Mouse (Mus musculus): ENCODE results near the gene Vmn1r86. TPM values are rescaled to one million over a fixed set of nuclear protein-coding genes. Genes with fewer than 3 reads are reported as not detected.

Vmn1r86 gene
- polyA plus RNA-seq, 1 experiment = not detected

GRCm38 (mm10) chr7:13056913-13057700, 62.6 kb downstream of the Vmn1r86 start:
- DNase-seq = no peak
- H3K4me3 ChIP-seq (replicated peaks; ENCODE audit: extremely low read depth, low read depth, low read length) = no peak overlapping the region
- TF ChIP-seq CTCF (IDR thresholded peaks at IDR 0.05; ENCODE audit: insufficient read depth, low read length) (no peak), POLR2A (IDR thresholded peaks at IDR 0.05; ENCODE audit: borderline replicate concordance, extremely low read depth, low read depth, low read length) (no peak)
- 62% methylated on average over 8 of the region's 8 CpGs for WGBS
- no peaks in the 10 kb centered on the region for H3K4me1 ChIP-seq (ENCODE audit: control insufficient read depth, insufficient read depth, low read length)

GRCm38 (mm10) chr7:13054287-13055010, 65.3 kb downstream of the Vmn1r86 start, which contains the start of gene Mzf1:
Gene Mzf1, minus strand, starts transcription at chr7:13054764.
- under 1% methylated on average over 41 of the region's 41 CpGs for WGBS

GRCm38 (mm10) chr7:13053961-13054286, 65.8 kb downstream of the Vmn1r86 start:
- Histone ChIP-seq H3K4me1 (ENCODE audit: control insufficient read depth, insufficient read depth, low read length) (no peaks in the 10 kb centered on the region), H3K4me3 (replicated peaks; ENCODE audit: extremely low read depth, low read depth, low read length) (peak overlapping the region; percentile 90)
- WGBS = under 1% methylated on average over 15 of the region's 15 CpGs
- no peak for DNase-seq
- no peak for TF ChIP-seq POLR2A (IDR thresholded peaks at IDR 0.05; ENCODE audit: borderline replicate concordance, extremely low read depth, low read depth, low read length)

More at GRCm38 (mm10) chr7:13054287-13055010, 65.3 kb downstream of the Vmn1r86 start, which contains the start of gene Mzf1:
- peak; percentile 92 for DNase-seq
- Histone ChIP-seq H3K4me1 (ENCODE audit: control insufficient read depth, insufficient read depth, low read length) (no peaks in the 10 kb centered on the region), H3K4me3 (replicated peaks; ENCODE audit: extremely low read depth, low read depth, low read length) (peak within 1 kb of the TSS; percentile 90)
- peak; percentile 96; the same call in 1 of the 2 replicates for TF ChIP-seq POLR2A (IDR thresholded peaks at IDR 0.05; ENCODE audit: borderline replicate concordance, extremely low read depth, low read depth, low read length)
- no peak for TF ChIP-seq CTCF (IDR thresholded peaks at IDR 0.05; ENCODE audit: insufficient read depth, low read length)

- TF ChIP-seq POLR2A (IDR thresholded peaks at IDR 0.05; ENCODE audit: borderline replicate concordance, extremely low read depth, low read depth, low read length) (no peak), CTCF (IDR thresholded peaks at IDR 0.05; ENCODE audit: insufficient read depth, low read length) (no peak)
- WGBS = 91% methylated on average over 2 of the region's 2 CpGs
- Histone ChIP-seq H3K4me3 (replicated peaks; ENCODE audit: extremely low read depth, low read depth, low read length) (no peak overlapping the region), H3K4me1 (ENCODE audit: control insufficient read depth, insufficient read depth, low read length) (no peaks in the 10 kb centered on the region)
- no peak for DNase-seq
Measured at GRCm38 (mm10) chr7:13053501-13053900, 66.2 kb downstream of the Vmn1r86 start.

DNA sequence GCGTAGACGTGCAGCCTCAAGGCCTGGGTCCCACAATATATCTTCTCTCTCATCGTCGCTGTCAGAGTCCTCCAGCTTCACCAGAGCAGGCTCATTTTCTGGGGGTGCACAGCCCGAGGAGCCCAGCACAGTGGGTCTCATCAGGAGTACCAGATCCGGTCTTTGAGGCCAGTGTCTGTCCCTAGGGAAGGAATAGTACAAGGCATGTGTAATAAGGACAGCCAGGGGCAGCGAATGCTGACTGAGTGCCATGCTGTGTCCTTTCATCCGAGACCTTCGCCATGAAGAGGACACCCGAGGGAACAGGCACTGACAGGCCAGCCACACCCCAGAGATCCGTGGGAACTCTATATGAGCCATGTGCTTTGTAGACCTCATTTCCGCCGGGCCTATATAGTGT, 66.7 kb downstream of the Vmn1r86 start:
- Histone ChIP-seq H3K4me3 (replicated peaks; ENCODE audit: extremely low read depth, low read depth, low read length) (no peak overlapping the region), H3K4me1 (ENCODE audit: control insufficient read depth, insufficient read depth, low read length) (no peaks in the 10 kb centered on the region)
- DNase-seq = no peak
- 85% methylated on average over 13 of the region's 13 CpGs for WGBS
- no peak for TF ChIP-seq CTCF (IDR thresholded peaks at IDR 0.05; ENCODE audit: insufficient read depth, low read length)
- no peak for TF ChIP-seq POLR2A (IDR thresholded peaks at IDR 0.05; ENCODE audit: borderline replicate concordance, extremely low read depth, low read depth, low read length)

Other genes with a start within 250 kb of the Vmn1r86 start
- 0.74 and 1.2 TPM in 2 replicates for gene Zfp128, start 238.7 kb downstream of the Vmn1r86 start, polyA plus RNA-seq (2012; rRNA removed)
- gene Zscan22, start 222.1 kb downstream of the Vmn1r86 start, polyA plus RNA-seq (2012; rRNA removed) = 8.4 and 8.5 TPM in 2 replicates
- gene Rps5, start 197.6 kb downstream of the Vmn1r86 start, polyA plus RNA-seq (2012; rRNA removed) = 1,316 and 1,420 TPM in 2 replicates
- 2.3 and 7.0 TPM in 2 replicates for gene Rnf225, start 192.5 kb downstream of the Vmn1r86 start, polyA plus RNA-seq (2012; rRNA removed)
- 6.1 and 6.8 TPM in 2 replicates for gene Zfp324, start 154.1 kb downstream of the Vmn1r86 start, polyA plus RNA-seq (2012; rRNA removed)
- 5.3 and 7.4 TPM in 2 replicates for gene Zfp446, start 142.1 kb downstream of the Vmn1r86 start, polyA plus RNA-seq (2012; rRNA removed)
- gene Slc27a5, start 121.7 kb downstream of the Vmn1r86 start, polyA plus RNA-seq (2012; rRNA removed) = 0.20 and 0.75 TPM in 2 replicates
- gene Trim28, start 120.8 kb downstream of the Vmn1r86 start, polyA plus RNA-seq (2012; rRNA removed) = 170 and 214 TPM in 2 replicates
- 23.5 and 30.7 TPM in 2 replicates for gene Zbtb45, start 109.9 kb downstream of the Vmn1r86 start, polyA plus RNA-seq (2012; rRNA removed)
- gene Chmp2a, start 85.1 kb downstream of the Vmn1r86 start, polyA plus RNA-seq (2012; rRNA removed) = 68.5 and 93.5 TPM in 2 replicates
- gene Ube2m, start 81.6 kb downstream of the Vmn1r86 start, polyA plus RNA-seq (2012; rRNA removed) = 82.5 and 143 TPM in 2 replicates
- 2.3 and 2.5 TPM in 2 replicates for gene Mzf1, start 65.2 kb downstream of the Vmn1r86 start, polyA plus RNA-seq (2012; rRNA removed)
- not detected in 2 replicates for gene Vmn1r85, start 24.7 kb downstream of the Vmn1r86 start, polyA plus RNA-seq (2012; rRNA removed)
- not detected in 2 replicates for gene Vmn1r87, start 20.2 kb upstream of the Vmn1r86 start, polyA plus RNA-seq (2012; rRNA removed)
- not detected in 2 replicates for gene Vmn1r88, start 39.7 kb upstream of the Vmn1r86 start, polyA plus RNA-seq (2012; rRNA removed)
- gene Vmn1r89, start 93.1 kb upstream of the Vmn1r86 start, polyA plus RNA-seq (2012; rRNA removed) = not detected in 2 replicates
- 4.4 and 4.7 TPM in 2 replicates for gene Lig1, start 157.4 kb upstream of the Vmn1r86 start, polyA plus RNA-seq (2012; rRNA removed)
- 5.3 and 6.0 TPM in 2 replicates for gene Zswim9, start 158.8 kb upstream of the Vmn1r86 start, polyA plus RNA-seq (2012; rRNA removed)
- gene Pla2g4c, start 204.7 kb upstream of the Vmn1r86 start, polyA plus RNA-seq (2012; rRNA removed) = 0.05 and 0.12 TPM in 2 replicates